21 mouse cellular contexts compared by ENCODE assay signal in genomic region chr5:100044621-100045020, GRCm38 (mm10). TPM values are rescaled to one million over a fixed set of nuclear protein-coding genes. Genes with fewer than 3 reads are reported as not detected.
DNase-seq lines count a peak whose midpoint lies in the region; ATAC-seq and TF ChIP-seq lines count a peak whose summit lies in the region.
"Had no signal": no experiment of that assay in that cellular context is flagged by ENCODE, and none has a peak within 500 bp of the region (broad histone marks: within the 10 kb centered on the region; RNA-seq: fewer than 3 reads in every experiment).

No protein-coding gene starts in this region.

- no peaks in the 10 kb centered on the region for H3K27me3 ChIP-seq in liver, adult 2 months (ENCODE audit: control insufficient read depth, insufficient read depth, low read length)
- H3K27me3 ChIP-seq in liver, postnatal 0 days (ENCODE audit: insufficient read depth, low read length) = no peaks in the 10 kb centered on the region
- no peaks in the 10 kb centered on the region for H3K27me3 ChIP-seq in stomach, embryonic 16.5 days (ENCODE audit: control insufficient read depth, insufficient read depth, low read length)
- H3K27me3 ChIP-seq in stomach, postnatal 0 days (ENCODE audit: control insufficient read depth, insufficient read depth, low read length) = no peaks in the 10 kb centered on the region
- H3K27me3 ChIP-seq: hindbrain, embryonic 12.5 days had no signal

- no peak for TF ChIP-seq EP300 in liver, postnatal 0 days (IDR thresholded peaks at IDR 0.05; ENCODE audit: low read depth)
- TF ChIP-seq EP300 in stomach, postnatal 0 days (optimal IDR thresholded peaks at IDR 0.05) = no peak

- peaks cover 5% of the 10 kb centered on the region; the same call in 1 of the 2 replicates for H3K4me1 ChIP-seq in liver, adult 2 months (ENCODE audit: control insufficient read depth, insufficient read depth, low read length)
- H3K4me1 ChIP-seq in liver, postnatal 0 days (ENCODE audit: insufficient read depth) = peaks cover 28% of the 10 kb centered on the region
- H3K4me1 ChIP-seq in stomach, embryonic 16.5 days (ENCODE audit: control insufficient read depth, insufficient read depth, low read length) = peaks cover 22% of the 10 kb centered on the region
- peaks cover 2% of the 10 kb centered on the region; the same call in 1 of the 2 replicates for H3K4me1 ChIP-seq in stomach, postnatal 0 days (replicated peaks; ENCODE audit: control insufficient read depth, insufficient read depth)

- TF ChIP-seq POLR2A in liver, adult 2 months (IDR thresholded peaks at IDR 0.05; ENCODE audit: extremely low read depth, insufficient read depth, low read length) = no peak

- WGBS in liver, adult 2 months = 37% methylated on average over 5 of the region's 5 CpGs
- 72% methylated on average over 5 of the region's 5 CpGs for WGBS in liver, postnatal 0 days (ENCODE audit: insufficient replicate concordance)
- WGBS in stomach, embryonic 16.5 days = 70% methylated on average over 5 of the region's 5 CpGs
- 65% methylated on average over 5 of the region's 5 CpGs for WGBS in stomach, postnatal 0 days

- peak overlapping the region; percentile 5; the same call in 1 of the 2 replicates for H3K27ac ChIP-seq in gastrocnemius, adult 2 months
- no peak overlapping the region for H3K27ac ChIP-seq in liver, adult 2 months (replicated peaks; ENCODE audit: insufficient read depth, low read depth, low read length)
- H3K27ac ChIP-seq in liver, postnatal 0 days (ENCODE audit: low read depth) = no peak overlapping the region
- H3K27ac ChIP-seq in stomach, embryonic 16.5 days (ENCODE audit: low read length) = peak overlapping the region; percentile 12; the same call in 1 of the 2 replicates
- no peak overlapping the region for H3K27ac ChIP-seq in stomach, postnatal 0 days (replicated peaks)
- H3K27ac ChIP-seq: embryonic facial prominence, embryonic 10.5 days; heart, embryonic 10.5 days; hindbrain, embryonic 12.5 days had no signal

- no peaks in the 10 kb centered on the region for H3K9me3 ChIP-seq in liver, postnatal 0 days (ENCODE audit: low read length)
- no peaks in the 10 kb centered on the region for H3K9me3 ChIP-seq in stomach, embryonic 16.5 days (replicated peaks; ENCODE audit: control insufficient read depth, low read length)
- no peaks in the 10 kb centered on the region for H3K9me3 ChIP-seq in stomach, postnatal 0 days (ENCODE audit: control insufficient read depth, low read length)
- H3K9me3 ChIP-seq: embryonic facial prominence, embryonic 10.5 days; heart, embryonic 10.5 days; hindbrain, embryonic 12.5 days had no signal

- intact Hi-C loops in gastrocnemius, adult 2 months (cut with DNase I) = no loop called here

- no peaks in the 10 kb centered on the region for H3K36me3 ChIP-seq in liver, adult 2 months (ENCODE audit: control insufficient read depth, insufficient read depth, low read length)
- H3K36me3 ChIP-seq in liver, postnatal 0 days (replicated peaks; ENCODE audit: insufficient read depth, low read length) = no peaks in the 10 kb centered on the region
- no peaks in the 10 kb centered on the region for H3K36me3 ChIP-seq in stomach, embryonic 16.5 days (ENCODE audit: control insufficient read depth, insufficient read depth, low read length)
- no peaks in the 10 kb centered on the region for H3K36me3 ChIP-seq in stomach, postnatal 0 days (ENCODE audit: control insufficient read depth, insufficient read depth, low read length)
- H3K36me3 ChIP-seq: hindbrain, embryonic 12.5 days had no signal

- ATAC-seq in liver, postnatal 0 days = no peak
- no peak for ATAC-seq in stomach, embryonic 16.5 days (ENCODE audit: insufficient read depth, low FRiP score)
- ATAC-seq in stomach, postnatal 0 days (ENCODE audit: low FRiP score, low TSS enrichment) = no peak
- ATAC-seq: CD4-positive, CD25-positive, alpha-beta regulatory T cell, adult 4 months; forebrain, embryonic 14.5 days had no signal

- no peak for TF ChIP-seq CTCF in gastrocnemius, adult 2 months (IDR thresholded peaks at IDR 0.05)
- TF ChIP-seq CTCF in liver, adult 2 months (IDR thresholded peaks at IDR 0.05; ENCODE audit: low read depth, low read length) = no peak
- no peak for TF ChIP-seq CTCF in liver, postnatal 0 days (IDR thresholded peaks at IDR 0.05; ENCODE audit: low read depth)
- no peak for TF ChIP-seq CTCF in stomach, postnatal 0 days (IDR thresholded peaks at IDR 0.05; ENCODE audit: low read depth)

- peaks cover 8% of the 10 kb centered on the region; the same call in 1 of the 2 replicates for H3K79me2 ChIP-seq in liver, adult 2 months (ENCODE audit: control insufficient read depth, insufficient read depth, low read length)

- H3K4me2 ChIP-seq in liver, postnatal 0 days (ENCODE audit: low read depth, low read length) = no peak overlapping the region
- no peak overlapping the region for H3K4me2 ChIP-seq in stomach, embryonic 16.5 days (ENCODE audit: low read depth, low read length)
- H3K4me2 ChIP-seq in stomach, postnatal 0 days (replicated peaks; ENCODE audit: low read depth) = no peak overlapping the region
- H3K4me2 ChIP-seq: hindbrain, embryonic 12.5 days had no signal

- H3K9ac ChIP-seq in liver, adult 2 months (ENCODE audit: low read depth, low read length) = no peak overlapping the region
- H3K9ac ChIP-seq in liver, postnatal 0 days (replicated peaks) = no peak overlapping the region
- H3K9ac ChIP-seq in stomach, embryonic 16.5 days (ENCODE audit: low read length) = no peak overlapping the region
- H3K9ac ChIP-seq in stomach, postnatal 0 days (ENCODE audit: low read length) = no peak overlapping the region
- H3K9ac ChIP-seq: hindbrain, embryonic 12.5 days had no signal

- no peak overlapping the region for H3K4me3 ChIP-seq in gastrocnemius, adult 2 months
- H3K4me3 ChIP-seq in liver, adult 2 months (ENCODE audit: insufficient read depth, low read depth, low read length) = no peak overlapping the region
- H3K4me3 ChIP-seq in liver, postnatal 0 days (ENCODE audit: low read depth, low read length) = no peak overlapping the region
- H3K4me3 ChIP-seq in stomach, embryonic 16.5 days (replicated peaks; ENCODE audit: low read length) = no peak overlapping the region
- H3K4me3 ChIP-seq in stomach, postnatal 0 days (ENCODE audit: low read depth, low read length) = no peak overlapping the region
- H3K4me3 ChIP-seq: embryonic facial prominence, embryonic 10.5 days; heart, embryonic 10.5 days; hindbrain, embryonic 12.5 days had no signal

- DNase-seq in gastrocnemius, adult 2 months = no peak
- no peak for DNase-seq in gastrocnemius, postnatal 25 days
- DNase-seq in kidney, adult 8-10 months = peak; percentile 32 to 53
- no peak for DNase-seq in kidney, postnatal 14 days
- DNase-seq in liver, adult 2 months (ENCODE audit: extremely low read depth, low read depth, low spot score) = peak; percentile 63
- no peak for DNase-seq in liver, postnatal 0 days
- no peak for DNase-seq in stomach, postnatal 0 days (ENCODE audit: low spot score)
- DNase-seq: adrenal gland, adult 2 months; adrenal gland, postnatal 25 days; B cell, adult 2 months; cerebellum, adult 18-20 months; cerebellum, adult 9-11 months; heart, adult 18-20 months; heart, postnatal 10 days; heart, postnatal 4 days had no signal

RNA-seq across cellular contexts. Expression of gene Enoph1, which starts 4.8 kb away (rescaled TPM):
- 1 to 10 TPM; 6.7 to 9.0 TPM for total RNA-seq in gastrocnemius, adult 2 months (2021)
- total RNA-seq in gastrocnemius, postnatal 25 days (2021) = 1 to 10 TPM; 5.4 to 6.0 TPM
- total RNA-seq in liver, adult 2 months (2014; rRNA removed) = 5.9 and 6.2 TPM in 2 replicates
- polyA plus RNA-seq in liver, adult 2 months (2012; rRNA removed) = 6.2 and 7.3 TPM in 2 replicates
- 9.2 and 10.6 TPM in 2 replicates for polyA plus RNA-seq in liver, postnatal 0 days (2015; fragmentation: Nextera tagmentation; extraction: Ambion mirVana)
- 42.2 and 48.3 TPM in 2 replicates for polyA plus RNA-seq in stomach, embryonic 16.5 days (2015; fragmentation: Nextera tagmentation; extraction: Ambion mirVana)
- polyA plus RNA-seq in stomach, postnatal 0 days (2015; fragmentation: Nextera tagmentation; extraction: Ambion mirVana) = 23.4 and 23.5 TPM in 2 replicates

RNA-seq across cellular contexts. Expression of gene Hnrnpdl, which starts 5.2 kb away (rescaled TPM):
- total RNA-seq in gastrocnemius, adult 2 months (2021) = 10 to 100 TPM; 74.8 to 77.5 TPM
- 10 to 100 TPM; 59.4 to 70.1 TPM for total RNA-seq in gastrocnemius, postnatal 25 days (2021)
- 46.9 and 51.4 TPM in 2 replicates for total RNA-seq in liver, adult 2 months (2014; rRNA removed)
- polyA plus RNA-seq in liver, adult 2 months (2012; rRNA removed) = 22.5 and 28.9 TPM in 2 replicates
- 32.6 and 33.3 TPM in 2 replicates for polyA plus RNA-seq in liver, postnatal 0 days (2015; fragmentation: Nextera tagmentation; extraction: Ambion mirVana)
- polyA plus RNA-seq in stomach, embryonic 16.5 days (2015; fragmentation: Nextera tagmentation; extraction: Ambion mirVana) = 120 and 123 TPM in 2 replicates
- polyA plus RNA-seq in stomach, postnatal 0 days (2015; fragmentation: Nextera tagmentation; extraction: Ambion mirVana) = 58.8 and 58.9 TPM in 2 replicates

Comparison
In these comparisons a context has a peak if more than half of its experiments do, and no peak if none do; other contexts are left out.
1. DNase-seq: peak in kidney, adult 8-10 months (2 of 2) and liver, adult 2 months (single experiment); none in gastrocnemius, adult 2 months (single experiment), gastrocnemius, postnatal 25 days (single experiment), kidney, postnatal 14 days (single experiment), liver, postnatal 0 days (single experiment) and stomach, postnatal 0 days (single experiment).
2. H3K27ac ChIP-seq: peak in gastrocnemius, adult 2 months (single experiment) and stomach, embryonic 16.5 days (single experiment); none in liver, adult 2 months (single experiment), liver, postnatal 0 days (single experiment) and stomach, postnatal 0 days (single experiment).